Comparison of ENCODE assay signal across 8 mouse cellular contexts in genomic region chr4:139252051-139252760, GRCm38 (mm10). TPM values are rescaled to one million over a fixed set of nuclear protein-coding genes. Genes with fewer than 3 reads are reported as not detected.
DNase-seq lines count a peak whose midpoint lies in the region; ATAC-seq and TF ChIP-seq lines count a peak whose summit lies in the region.

No protein-coding gene starts in this region.

- DNase-seq in CH12.LX (ENCODE audit: extremely low read depth): peak; percentile 66
- peak; percentile 17 for DNase-seq in c-Kit-negative CD71-positive TER-119-positive erythroid progenitor cells, embryonic 14.5 days (ENCODE audit: low read depth, low spot score)
- DNase-seq in fibroblast of lung, adult 2 months (ENCODE audit: low read depth): peak; percentile 75
- DNase-seq in kidney, postnatal 25 days: peak; percentile 84 to 88
- peak; percentile 81 for DNase-seq in liver, postnatal 0 days
- peak; percentile 87 for DNase-seq in testis, postnatal 10 days (ENCODE audit: low spot score)

- peaks cover 5% of the 10 kb centered on the region; the same call in 1 of the 2 replicates for H3K79me2 ChIP-seq in CH12.LX (replicated peaks; ENCODE audit: control insufficient read depth, extremely low read depth, insufficient read depth, poor library complexity, severe bottlenecking)

- peak; percentile 45 to 79 for TF ChIP-seq CTCF in CH12.LX (conservative IDR thresholded peaks at IDR 0.05 in 1 of 2, IDR thresholded peaks at IDR 0.05 in 1 of 2; ENCODE audit: low read depth in 2 of 2, low read length in 2 of 2)
- TF ChIP-seq CTCF in liver, postnatal 0 days (IDR thresholded peaks at IDR 0.05; ENCODE audit: low read depth): peak; percentile 86

- H3K36me3 ChIP-seq in CH12.LX (replicated peaks in 1 of 2; ENCODE audit: control insufficient read depth in 1 of 2, insufficient read depth in 1 of 2, low read length in 1 of 2): peaks cover 28 to 96% of the 10 kb centered on the region in 2 experiments
- peaks cover 4% of the 10 kb centered on the region; the same call in 1 of the 2 replicates for H3K36me3 ChIP-seq in heart, embryonic 16.5 days (ENCODE audit: control insufficient read depth, insufficient read depth)
- peaks cover 6% of the 10 kb centered on the region for H3K36me3 ChIP-seq in liver, postnatal 0 days (replicated peaks; ENCODE audit: insufficient read depth, low read length)
- H3K36me3 ChIP-seq in neural tube, embryonic 15.5 days: peaks cover 3% of the 10 kb centered on the region

- in situ Hi-C loops in CH12.LX (cut with MboI; ENCODE audit: low pct_ligation_motif_present, low pct_unique_long_range_greater_than_20kb, low sequenced_read_pairs): loop anchor here (10.0 kb wide), 1 partner anchor 167 kb away; no protein-coding TSS in a partner anchor

- no peaks in the 10 kb centered on the region for H3K27me3 ChIP-seq in CH12.LX (replicated peaks)
- no peaks in the 10 kb centered on the region for H3K27me3 ChIP-seq in heart, embryonic 16.5 days (ENCODE audit: control insufficient read depth, insufficient read depth, low read length)
- no peaks in the 10 kb centered on the region for H3K27me3 ChIP-seq in liver, postnatal 0 days (ENCODE audit: insufficient read depth, low read length)
- no peaks in the 10 kb centered on the region for H3K27me3 ChIP-seq in neural tube, embryonic 15.5 days (replicated peaks)

- no peak for TF ChIP-seq POLR2A in CH12.LX (IDR thresholded peaks at IDR 0.05; ENCODE audit: low read depth, low read length)

- no peak overlapping the region for H3K4me3 ChIP-seq in CH12.LX (replicated peaks in 1 of 3; ENCODE audit: low read depth in 2 of 3, low read length in 2 of 3, poor library complexity in 1 of 3)
- no peak overlapping the region for H3K4me3 ChIP-seq in heart, embryonic 16.5 days (ENCODE audit: low read length)
- H3K4me3 ChIP-seq in liver, postnatal 0 days (ENCODE audit: low read depth, low read length): no peak overlapping the region
- H3K4me3 ChIP-seq in neural tube, embryonic 15.5 days (replicated peaks): no peak overlapping the region

- dilution Hi-C loops in CH12.LX (cut with MboI; ENCODE audit: extremely low pct_ligation_motif_present, extremely low pct_unique_long_range_greater_than_20kb, low sequenced_read_pairs): no loop called here

- H3K4me2 ChIP-seq in CH12.LX (ENCODE audit: insufficient read depth, low read depth, poor library complexity, severe bottlenecking): no peak overlapping the region
- H3K4me2 ChIP-seq in heart, embryonic 16.5 days (ENCODE audit: low read depth, low read length): no peak overlapping the region
- no peak overlapping the region for H3K4me2 ChIP-seq in liver, postnatal 0 days (ENCODE audit: low read depth, low read length)
- no peak overlapping the region for H3K4me2 ChIP-seq in neural tube, embryonic 15.5 days

- TF ChIP-seq RAD21 in CH12.LX (IDR thresholded peaks at IDR 0.05; ENCODE audit: low read depth, low read length): peak; percentile 65

- peak; percentile 55 for ATAC-seq in heart, embryonic 16.5 days (replicated peaks; ENCODE audit: extremely low read depth, insufficient read depth, low FRiP score)
- peak; percentile 70 for ATAC-seq in liver, postnatal 0 days
- ATAC-seq in neural tube, embryonic 15.5 days (ENCODE audit: low FRiP score): no peak

- no peak overlapping the region for H3K9ac ChIP-seq in CH12.LX (ENCODE audit: insufficient read depth, low read depth)
- no peak overlapping the region; the same call in 1 of the 2 replicates for H3K9ac ChIP-seq in heart, embryonic 16.5 days (ENCODE audit: low read length)
- H3K9ac ChIP-seq in liver, postnatal 0 days (replicated peaks): no peak overlapping the region
- H3K9ac ChIP-seq in neural tube, embryonic 15.5 days (replicated peaks): no peak overlapping the region

- no peak for TF ChIP-seq EP300 in CH12.LX (IDR thresholded peaks at IDR 0.05; ENCODE audit: low read length)
- TF ChIP-seq EP300 in liver, postnatal 0 days (IDR thresholded peaks at IDR 0.05; ENCODE audit: low read depth): no peak

- H3K27ac ChIP-seq in CH12.LX (ENCODE audit: insufficient read depth, low read depth): no peak overlapping the region
- H3K27ac ChIP-seq in heart, embryonic 16.5 days (ENCODE audit: low read length): peak overlapping the region; percentile 60
- H3K27ac ChIP-seq in liver, postnatal 0 days (ENCODE audit: low read depth): no peak overlapping the region
- peak overlapping the region; percentile 38; the same call in 1 of the 2 replicates for H3K27ac ChIP-seq in neural tube, embryonic 15.5 days (replicated peaks)

- no peaks in the 10 kb centered on the region for H3K9me3 ChIP-seq in CH12.LX (replicated peaks; ENCODE audit: low read length)
- H3K9me3 ChIP-seq in heart, embryonic 16.5 days (replicated peaks; ENCODE audit: control insufficient read depth, low read length): no peaks in the 10 kb centered on the region
- H3K9me3 ChIP-seq in liver, postnatal 0 days (ENCODE audit: low read length): no peaks in the 10 kb centered on the region
- H3K9me3 ChIP-seq in neural tube, embryonic 15.5 days (replicated peaks): no peaks in the 10 kb centered on the region

- WGBS in heart, embryonic 16.5 days: 52% methylated on average over 22 of the region's 22 CpGs
- 52% methylated on average over 22 of the region's 22 CpGs for WGBS in liver, postnatal 0 days (ENCODE audit: insufficient replicate concordance)
- 60% methylated on average over 22 of the region's 22 CpGs for WGBS in neural tube, embryonic 15.5 days

- peaks cover 6 to 11% of the 10 kb centered on the region in 2 experiments for H3K4me1 ChIP-seq in CH12.LX (ENCODE audit: control insufficient read depth in 1 of 2, insufficient read depth in 2 of 2)
- peaks cover 39% of the 10 kb centered on the region for H3K4me1 ChIP-seq in heart, embryonic 16.5 days (ENCODE audit: control insufficient read depth, insufficient read depth, low read length)
- H3K4me1 ChIP-seq in liver, postnatal 0 days (ENCODE audit: insufficient read depth): peaks cover 2% of the 10 kb centered on the region; the same call in 1 of the 2 replicates
- peaks cover 35% of the 10 kb centered on the region for H3K4me1 ChIP-seq in neural tube, embryonic 15.5 days

TF ChIP-seq in CH12.LX, 34 proteins besides CTCF, POLR2A, EP300 and RAD21:
- TF ChIP-seq UBTF (IDR thresholded peaks at IDR 0.05; ENCODE audit: low read depth, low read length) (no peak), SMC3 (IDR thresholded peaks at IDR 0.05; ENCODE audit: low read depth, low read length) (peak; percentile 70)

RNA-seq across cellular contexts. Expression of gene Pqlc2, which starts 58.3 kb away (rescaled TPM):
- 6.2 and 7.1 TPM in 2 replicates for total RNA-seq in CH12.LX (2012; rRNA removed)
- 6.5 and 6.8 TPM in 2 replicates for total RNA-seq in CH12.LX (2014; rRNA removed)
- 7.4 and 8.1 TPM in 2 replicates for polyA plus RNA-seq in CH12.LX (2012; ENCODE audit: insufficient read length, low read depth)
- polyA plus RNA-seq in heart, embryonic 16.5 days (2015; fragmentation: Nextera tagmentation; extraction: Ambion mirVana): 8.9 and 9.3 TPM in 2 replicates
- polyA plus RNA-seq in liver, postnatal 0 days (2015; fragmentation: Nextera tagmentation; extraction: Ambion mirVana): 33.1 and 33.9 TPM in 2 replicates
- polyA plus RNA-seq in neural tube, embryonic 15.5 days (2015; fragmentation: Nextera tagmentation; extraction: Ambion mirVana): 14.0 and 14.1 TPM in 2 replicates

RNA-seq across cellular contexts. Expression of gene Akr7a5, which starts 58.3 kb away (rescaled TPM):
- total RNA-seq in CH12.LX (2012; rRNA removed) (30.4 and 37.7 TPM in 2 replicates), CH12.LX (2014; rRNA removed) (16.7 and 24.2 TPM in 2 replicates)
- 27.0 and 27.7 TPM in 2 replicates for polyA plus RNA-seq in CH12.LX (2012; ENCODE audit: insufficient read length, low read depth)
- polyA plus RNA-seq in heart, embryonic 16.5 days (2015; fragmentation: Nextera tagmentation; extraction: Ambion mirVana): 72.1 and 74.5 TPM in 2 replicates
- polyA plus RNA-seq in liver, postnatal 0 days (2015; fragmentation: Nextera tagmentation; extraction: Ambion mirVana): 117 and 121 TPM in 2 replicates
- polyA plus RNA-seq in neural tube, embryonic 15.5 days (2015; fragmentation: Nextera tagmentation; extraction: Ambion mirVana): 64.4 and 78.1 TPM in 2 replicates

RNA-seq across cellular contexts. Expression of gene Capzb, which starts 59.5 kb away (rescaled TPM):
- total RNA-seq in CH12.LX (2012; rRNA removed): 83.5 and 86.4 TPM in 2 replicates
- total RNA-seq in CH12.LX (2014; rRNA removed): 144 and 160 TPM in 2 replicates
- polyA plus RNA-seq in CH12.LX (2012; ENCODE audit: insufficient read length, low read depth): 382 and 388 TPM in 2 replicates
- 382 and 385 TPM in 2 replicates for polyA plus RNA-seq in heart, embryonic 16.5 days (2015; fragmentation: Nextera tagmentation; extraction: Ambion mirVana)
- polyA plus RNA-seq in liver, postnatal 0 days (2015; fragmentation: Nextera tagmentation; extraction: Ambion mirVana): 136 and 143 TPM in 2 replicates
- 323 and 359 TPM in 2 replicates for polyA plus RNA-seq in neural tube, embryonic 15.5 days (2015; fragmentation: Nextera tagmentation; extraction: Ambion mirVana)

Comparison
In these comparisons a context has a peak if more than half of its experiments do, and no peak if none do; other contexts are left out.
1. DNase-seq: peak in every context shown above with its lines; median percentile 87 in testis, postnatal 10 days; 86 in kidney, postnatal 25 days; 81 in liver, postnatal 0 days; 75 in fibroblast of lung, adult 2 months; 66 in CH12.LX; 17 in c-Kit-negative CD71-positive TER-119-positive erythroid progenitor cells, embryonic 14.5 days.
2. H3K27ac ChIP-seq: peak in heart, embryonic 16.5 days (single experiment) and neural tube, embryonic 15.5 days (single experiment); none in CH12.LX (single experiment) and liver, postnatal 0 days (single experiment).